Mouse (Mus musculus) olfactory bulb, adult 2 months (tissue): ENCODE measurements around the gene 2010300C02Rik. TPM values are rescaled to one million over a fixed set of nuclear protein-coding genes. Genes with fewer than 3 reads are reported as not detected.
A peak's percentile ranks its signal among the peaks of the same experiment; 100 is the strongest.

Experiments
- H3K27ac ChIP-seq: fragments of 200-500 bp; 2 replicates; pipeline ENCODE4 v1.5.1; 2012; ENCODE audit warnings: low read depth, low read length; ENCODE audit not compliant: insufficient read depth
- H3K4me1 ChIP-seq: fragments of 200-500 bp; 2 replicates; pipeline ENCODE4 v1.6.1; 2012; ENCODE audit warnings: low read length; ENCODE audit not compliant: control insufficient read depth, insufficient read depth
- H3K4me3 ChIP-seq: fragments of 200-500 bp; 2 replicates; pipeline ENCODE4 v1.5.1; 2012; ENCODE audit warnings: mild to moderate bottlenecking, low read depth, low read length, moderate library complexity; ENCODE audit not compliant: insufficient read depth
- CTCF ChIP-seq: fragments of 200-500 bp; IDR thresholded peaks from 2 replicates; pipeline ENCODE4 v1.5.1; 2012; ENCODE audit warnings: low read depth, mild to moderate bottlenecking, low read length, moderate library complexity; ENCODE audit not compliant: insufficient read depth
- POLR2A ChIP-seq: fragments of 200-500 bp; IDR thresholded peaks from 2 replicates; pipeline ENCODE4 v1.6.1; 2012; ENCODE audit warnings: mild to moderate bottlenecking, low read depth, low read length, moderate library complexity; ENCODE audit not compliant: insufficient read depth
- WGBS: fragments of 180-500 bp; shearing (Covaris S2); methylation state at CpG from one replicate; pipeline ENCODE4 v1.1.7; 2018; 5-methylcytosine and 5-hydroxymethylcytosine counted together
- polyA plus RNA-seq: library from polyadenylated mRNA; stranded (reverse); fragments of >200 nt; gene quantifications from 2 replicates; pipeline ENCODE4 v1.2.4, GENCODE M21; 2012; ENCODE audit warnings: low replicate concordance; ENCODE audit not compliant: missing spikeins, insufficient read depth, insufficient read length

2010300C02Rik gene
- polyA plus RNA-seq, 1 experiment = not detected

DNA sequence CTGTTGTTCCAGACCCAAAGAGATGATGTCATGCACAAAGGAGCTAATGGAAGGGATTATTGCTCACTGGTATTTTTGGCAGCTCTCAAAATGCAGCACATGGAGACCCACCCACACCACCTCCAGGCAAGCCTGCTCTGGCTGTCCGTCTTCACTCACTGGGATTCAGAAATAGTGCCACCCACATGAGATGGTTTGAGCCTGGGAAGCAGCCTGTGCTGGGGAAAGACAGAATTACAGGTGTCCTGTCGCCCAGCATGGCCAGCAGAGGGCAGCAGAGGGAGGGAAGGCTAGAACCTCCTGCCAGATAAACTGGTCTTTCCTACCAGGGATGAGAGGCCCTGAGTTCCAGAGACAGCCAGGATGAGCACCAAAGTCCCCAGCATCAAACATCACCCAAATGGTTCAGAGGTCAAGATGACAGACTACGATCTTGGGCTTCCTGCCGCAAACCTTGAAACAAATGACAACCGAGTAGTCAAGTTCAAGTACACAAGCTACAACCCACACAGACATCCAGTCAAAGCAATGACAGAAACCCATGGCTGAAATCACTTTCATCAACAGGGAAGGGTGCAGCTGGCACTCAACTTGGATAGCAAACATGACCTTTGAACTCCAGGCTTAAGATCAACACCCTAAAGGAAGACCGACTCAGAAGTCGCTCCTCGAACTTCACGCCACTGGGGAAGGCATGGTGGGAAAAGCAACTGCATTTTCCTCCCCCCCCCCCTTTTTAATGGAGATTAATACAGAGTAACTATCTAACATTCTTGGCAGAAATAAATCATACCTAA is 41.4 kb downstream of the 2010300C02Rik start:
- Histone ChIP-seq H3K4me1 (peaks cover 42% of the 10 kb centered on the region), H3K27ac (0 out of 2 replicates have a peak overlapping the region, but pooled peaks have one; percentile 12), H3K4me3 (no peak overlapping the region)
- 74% methylated on average over 9 of the region's 9 CpGs for WGBS
- TF ChIP-seq CTCF (peak; percentile 86), POLR2A (no peak)

GRCm38 (mm10) chr1:37676967-37677512 is 42.8 kb downstream of the 2010300C02Rik start:
- TF ChIP-seq POLR2A (no peak), CTCF (no peak)
- Histone ChIP-seq H3K4me1 (peaks cover 47% of the 10 kb centered on the region), H3K27ac (no peak overlapping the region), H3K4me3 (no peak overlapping the region)
- 77% methylated on average over 7 of the region's 7 CpGs for whole genome bisulfite sequencing

DNA sequence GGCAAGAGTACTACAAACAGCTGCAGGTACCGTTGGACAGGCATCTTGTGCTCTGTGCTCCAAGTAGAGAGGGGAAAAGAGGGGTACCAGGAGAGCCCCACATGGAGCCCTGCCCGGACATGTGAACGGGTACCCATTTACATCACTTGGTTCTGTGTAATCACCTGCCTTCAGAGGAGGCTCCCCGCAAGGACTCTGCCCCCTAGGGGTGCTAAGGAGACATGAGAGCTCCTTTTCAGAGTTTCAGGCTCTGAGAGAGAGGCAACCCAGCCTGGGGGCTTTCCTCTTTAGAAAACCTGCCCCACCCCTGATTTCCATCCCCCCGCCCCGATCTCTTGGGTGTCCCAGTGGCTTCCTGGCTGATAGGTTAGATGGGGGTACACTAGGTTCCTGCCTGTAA is 44.4 kb downstream of the 2010300C02Rik start:
- no peak for TF ChIP-seq CTCF
- no peak for TF ChIP-seq POLR2A
- H3K4me1 ChIP-seq = peaks cover 49% of the 10 kb centered on the region
- WGBS = 63% methylated on average over 6 of the region's 6 CpGs
- no peak overlapping the region for H3K4me3 ChIP-seq
- no peak overlapping the region for H3K27ac ChIP-seq

DNA sequence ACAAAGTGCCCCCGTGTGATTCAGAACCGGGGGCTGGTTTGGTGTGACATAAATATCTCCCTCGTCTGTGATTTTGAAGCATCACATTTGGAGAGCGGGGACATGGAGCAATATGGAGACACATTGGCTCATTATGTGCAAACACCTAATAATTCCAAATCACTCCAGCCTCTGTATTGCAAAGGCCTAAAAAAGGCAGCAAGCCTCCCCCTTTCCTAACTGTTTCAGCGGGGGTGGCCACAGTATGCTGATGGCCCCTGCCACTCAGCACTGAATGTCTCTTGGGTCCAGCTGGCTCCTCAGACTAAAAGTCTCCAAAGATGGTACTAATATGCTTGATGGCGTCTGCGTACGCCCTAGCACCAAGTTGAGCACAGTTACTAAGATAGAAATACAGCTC is 45.6 kb downstream of the 2010300C02Rik start:
- Histone ChIP-seq H3K4me3 (no peak overlapping the region), H3K27ac (no peak overlapping the region), H3K4me1 (peaks cover 44% of the 10 kb centered on the region)
- TF ChIP-seq CTCF = no peak
- TF ChIP-seq POLR2A = no peak
- whole genome bisulfite sequencing = 70% methylated on average over 8 of the region's 8 CpGs

DNA sequence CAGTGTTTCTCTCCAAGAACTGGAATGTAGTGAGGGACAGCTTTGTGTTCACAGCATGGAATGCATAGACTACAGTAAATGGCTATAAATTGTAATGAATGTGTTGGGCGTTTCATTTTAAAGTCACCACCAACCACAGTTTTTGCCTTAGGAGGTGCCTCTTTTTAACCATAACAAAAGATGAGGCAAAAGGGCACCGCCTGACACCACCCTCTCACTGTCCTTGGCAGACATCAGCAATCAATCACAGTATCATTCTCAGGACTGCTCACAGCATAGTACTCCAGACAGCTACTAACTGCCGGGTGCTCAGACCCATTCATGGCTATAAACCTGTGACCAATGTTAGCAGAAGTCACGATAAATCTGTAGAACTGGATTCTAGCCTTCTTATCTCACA is 48.6 kb downstream of the 2010300C02Rik start:
- Histone ChIP-seq H3K4me3 (no peak overlapping the region), H3K4me1 (peaks cover 32% of the 10 kb centered on the region), H3K27ac (no peak overlapping the region)
- WGBS = 61% methylated on average over 4 of the region's 4 CpGs
- TF ChIP-seq POLR2A (no peak), CTCF (no peak)

DNA sequence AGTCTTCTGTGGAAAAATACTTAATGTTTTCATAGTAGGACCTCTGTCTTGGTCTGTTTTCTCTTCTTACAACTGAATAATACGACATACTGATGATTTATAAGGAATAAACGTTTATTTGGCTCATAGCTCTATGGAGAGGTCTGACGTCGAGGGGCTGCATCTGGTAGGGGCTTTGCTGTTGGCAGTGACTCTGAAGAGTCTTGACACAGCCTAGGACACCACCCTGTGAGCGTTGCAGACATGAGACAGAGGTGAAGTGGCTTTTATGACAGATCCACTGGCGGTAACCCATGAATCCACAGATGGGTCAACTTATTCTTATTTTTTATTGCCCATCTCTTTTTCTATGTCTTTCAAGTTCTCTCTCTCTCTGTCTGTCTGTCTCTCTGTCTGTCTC is 52.5 kb downstream of the 2010300C02Rik start:
- TF ChIP-seq CTCF (no peak), POLR2A (no peak)
- Histone ChIP-seq H3K27ac (no peak overlapping the region), H3K4me1 (peaks cover 39% of the 10 kb centered on the region), H3K4me3 (no peak overlapping the region)
- WGBS = 91% methylated on average over 6 of the region's 6 CpGs

- H3K4me1 ChIP-seq = peaks cover 41% of the 10 kb centered on the region
- no peak for TF ChIP-seq CTCF
- TF ChIP-seq POLR2A = no peak
- WGBS = 55% methylated on average over 10 of the region's 10 CpGs
- H3K4me3 ChIP-seq = no peak overlapping the region
- H3K27ac ChIP-seq = no peak overlapping the region
Measured at GRCm38 (mm10) chr1:37666587-37666986, 53.3 kb downstream of the 2010300C02Rik start.

- TF ChIP-seq CTCF = no peak
- TF ChIP-seq POLR2A = no peak
- H3K27ac ChIP-seq = peak overlapping the region; percentile 50
- H3K4me3 ChIP-seq = no peak overlapping the region
- H3K4me1 ChIP-seq = peaks cover 41% of the 10 kb centered on the region
- WGBS = 45% methylated on average over 14 of the region's 14 CpGs
Measured at GRCm38 (mm10) chr1:37665539-37666323, 54.2 kb downstream of the 2010300C02Rik start.

- 63% methylated on average over 2 of the region's 2 CpGs for WGBS
- Histone ChIP-seq H3K27ac (peak overlapping the region; percentile 36), H3K4me1 (peaks cover 39% of the 10 kb centered on the region), H3K4me3 (no peak overlapping the region)
- TF ChIP-seq CTCF (no peak), POLR2A (no peak)
Measured at GRCm38 (mm10) chr1:37664496-37664895, 55.4 kb downstream of the 2010300C02Rik start.

DNA sequence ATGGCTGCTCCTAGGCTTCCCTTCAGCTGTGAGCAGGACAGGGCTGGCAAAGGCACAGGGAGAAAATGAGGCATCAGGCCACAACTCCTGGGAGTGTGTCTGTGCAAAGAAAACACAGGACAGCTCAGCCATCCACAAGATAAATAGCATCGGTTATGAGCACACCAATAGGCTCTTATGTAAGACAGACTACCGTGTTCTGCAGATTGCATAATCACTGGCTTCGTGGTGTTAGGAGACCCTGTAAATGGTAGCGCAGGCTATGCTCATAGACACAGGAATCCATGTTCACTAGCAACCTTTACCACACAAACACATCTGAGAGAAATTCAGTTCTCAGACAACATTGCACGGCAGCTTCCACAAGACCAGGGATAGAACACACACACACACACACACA is 56.3 kb downstream of the 2010300C02Rik start:
- Histone ChIP-seq H3K27ac (peak overlapping the region; percentile 48), H3K4me1 (peaks cover 34% of the 10 kb centered on the region), H3K4me3 (no peak overlapping the region)
- WGBS = 40% methylated on average over 5 of the region's 5 CpGs
- TF ChIP-seq CTCF (no peak), POLR2A (no peak)
